Mouse (Mus musculus): ENCODE data around the gene Mvb12a. TPM values are rescaled to one million over a fixed set of nuclear protein-coding genes. Genes with fewer than 3 reads are reported as not detected.

The Mvb12a gene
- polyA plus RNA-seq, 1 experiment from 2014 or later, result 55.3 TPM

DNA sequence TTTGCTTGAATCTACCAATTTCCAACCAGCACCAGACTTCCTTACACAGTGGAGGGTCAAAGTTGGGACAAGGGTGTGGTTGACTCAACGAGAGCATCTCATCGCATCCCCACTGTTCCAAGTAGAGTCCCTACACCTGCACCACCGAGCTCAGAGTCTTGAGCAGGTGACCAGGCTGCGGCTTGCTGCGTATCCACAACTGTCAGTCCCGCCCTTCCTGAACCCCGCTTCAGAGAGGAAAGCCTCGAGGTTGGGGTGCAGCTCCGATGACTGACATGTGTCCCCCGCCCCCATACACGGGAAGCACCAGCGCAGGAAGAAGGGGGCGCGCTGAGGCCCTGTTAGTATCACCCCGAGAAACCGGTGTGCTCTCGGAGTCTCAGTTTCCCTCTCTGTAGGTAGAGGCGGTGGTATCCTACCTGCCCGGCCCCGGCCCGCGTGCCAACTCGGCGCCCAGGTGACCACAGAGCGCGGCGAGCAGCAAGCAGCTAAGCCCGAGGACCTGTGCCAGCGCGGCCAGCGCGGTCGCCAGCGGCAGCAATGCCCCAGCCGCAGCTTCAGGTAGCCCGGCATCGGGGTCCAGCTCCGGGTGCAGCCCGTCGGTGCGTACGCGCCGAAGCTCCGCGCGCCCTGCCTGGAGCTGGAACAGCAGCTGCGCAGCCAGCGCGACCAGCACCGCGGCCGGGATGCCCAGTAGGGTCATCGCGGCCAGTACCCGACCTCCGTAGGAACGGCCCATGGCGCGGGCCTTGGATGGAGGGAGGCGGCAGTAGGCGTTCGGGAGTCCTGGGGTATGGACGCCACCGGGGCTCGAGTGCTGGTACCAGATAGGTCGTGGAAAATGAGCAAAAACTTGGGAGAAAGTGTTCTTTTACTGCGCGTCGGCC lies 15.6 kb downstream of the Mvb12a start, which contains the start of gene Tmem221:
TSS of gene Tmem221 (minus strand) at position 801 of the 887 bp plus-strand sequence.
- Histone ChIP-seq H3K4me1 (replicated peaks) (peaks cover 18% of the 10 kb centered on the region), H3K36me3 (no peaks in the 10 kb centered on the region), H3K27me3 (peaks cover 96% of the 10 kb centered on the region), H3K4me3 (peak within 1 kb of the TSS; percentile 25), H3K27ac (no peak within 1 kb of the TSS), H3K9me3 (no peaks in the 10 kb centered on the region), H3K9ac (peak within 1 kb of the TSS; percentile 39; the same call in 1 of the 2 replicates), H3K4me2 (peak within 1 kb of the TSS; percentile 45)
- ATAC-seq (ENCODE audit: low FRiP score), result no peak
- WGBS, result 4% methylated on average over 70 of the region's 70 CpGs

DNA sequence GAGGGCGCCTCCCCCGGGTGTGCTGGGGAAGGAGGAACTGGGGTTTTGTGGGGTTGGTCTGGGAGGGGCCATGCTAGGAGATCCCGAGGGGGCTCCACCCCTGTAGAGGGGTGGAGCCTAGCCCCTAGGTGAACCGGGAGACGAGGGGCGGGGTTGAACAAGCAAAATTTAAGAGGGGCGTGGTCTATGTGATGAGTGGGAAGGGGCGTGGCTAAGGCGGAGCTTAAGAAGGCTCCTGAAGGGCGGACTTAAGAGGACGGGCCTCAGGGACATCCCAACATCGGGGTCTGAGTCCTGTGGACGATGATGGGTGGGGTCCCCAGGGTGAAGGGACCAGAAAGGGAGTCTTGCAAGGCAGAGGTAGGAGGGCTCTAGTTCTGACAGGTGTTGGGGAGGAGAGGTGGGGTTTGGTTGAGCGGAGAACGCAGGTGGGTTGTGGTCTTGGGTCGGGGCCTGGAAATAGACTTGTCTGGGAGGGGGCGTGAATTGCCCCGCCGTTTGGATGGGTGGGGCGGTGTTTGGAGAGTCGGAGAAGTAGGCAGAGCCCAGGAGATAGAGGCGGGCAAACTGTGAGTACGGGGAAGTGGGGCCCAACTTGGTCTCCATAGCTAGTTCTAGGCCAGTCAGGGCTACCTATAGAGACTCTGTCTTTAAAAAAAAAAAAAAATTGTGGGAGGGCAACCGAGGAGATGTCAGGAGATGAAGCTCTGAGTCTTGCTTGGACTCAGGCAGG lies 16.4 kb downstream of the Mvb12a start:
- H3K4me1 ChIP-seq (replicated peaks), result peaks cover 18% of the 10 kb centered on the region
- WGBS, result 2% methylated on average over 24 of the region's 24 CpGs
- H3K9ac ChIP-seq, result 0 out of 2 replicates have a peak overlapping the region, but pooled peaks have one; percentile 39
- 0 out of 2 replicates have a peak, but pooled peaks cover 2% of the 10 kb centered on the region for H3K9me3 ChIP-seq
- H3K27me3 ChIP-seq, result peaks cover 99% of the 10 kb centered on the region
- H3K36me3 ChIP-seq, result no peaks in the 10 kb centered on the region
- no peak overlapping the region for H3K27ac ChIP-seq
- ATAC-seq (ENCODE audit: low FRiP score), result no peak
- H3K4me2 ChIP-seq, result peak overlapping the region; percentile 45
- H3K4me3 ChIP-seq, result peak overlapping the region; percentile 25

DNA sequence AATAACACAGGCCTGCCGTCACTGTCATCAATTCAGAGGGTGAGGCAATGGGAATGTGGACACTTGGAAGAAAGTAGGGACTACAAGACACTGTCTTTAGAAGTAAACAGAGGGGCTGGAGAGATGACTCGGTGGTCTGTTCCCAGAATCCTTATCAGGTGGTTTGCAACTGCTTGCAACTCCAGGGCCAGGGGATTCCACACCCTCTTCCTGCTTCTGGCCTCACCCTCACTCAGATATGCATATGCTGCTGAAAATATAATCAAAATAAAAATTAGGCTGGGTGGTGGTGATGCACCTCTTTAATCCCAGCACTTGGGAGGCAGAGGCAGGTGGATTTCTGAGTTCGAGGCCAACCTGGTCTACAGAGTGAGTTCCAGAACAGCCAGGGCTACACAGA lies 17.3 kb downstream of the Mvb12a start:
- no peaks in the 10 kb centered on the region for H3K36me3 ChIP-seq
- no peak overlapping the region for H3K4me2 ChIP-seq
- H3K4me3 ChIP-seq, result no peak overlapping the region
- no peak overlapping the region for H3K9ac ChIP-seq
- 89% methylated on average over 3 of the region's 3 CpGs for WGBS
- H3K9me3 ChIP-seq, result 0 out of 2 replicates have a peak, but pooled peaks cover 4% of the 10 kb centered on the region
- H3K4me1 ChIP-seq (replicated peaks), result peaks cover 18% of the 10 kb centered on the region
- H3K27me3 ChIP-seq, result peaks cover 97% of the 10 kb centered on the region
- no peak overlapping the region for H3K27ac ChIP-seq
- ATAC-seq (ENCODE audit: low FRiP score), result no peak

DNA sequence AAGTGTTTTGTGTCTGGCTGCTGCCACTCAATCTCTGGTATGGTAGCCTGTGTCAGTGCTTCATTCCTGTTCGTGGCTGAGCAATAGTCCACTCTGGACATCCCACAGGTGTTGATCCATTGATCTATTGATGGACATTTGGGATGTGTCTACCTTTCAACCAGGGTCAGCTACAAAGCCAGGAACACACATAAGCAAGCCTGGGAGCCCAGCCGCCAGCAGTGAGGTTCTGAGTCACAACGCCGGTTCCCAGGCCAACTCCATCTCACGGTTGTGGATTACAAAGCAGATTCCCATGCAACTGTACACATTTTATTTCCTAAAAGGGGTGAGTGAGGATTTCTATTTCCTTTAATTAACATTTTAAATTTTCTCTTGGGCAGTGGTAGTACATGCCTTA lies 18.0 kb downstream of the Mvb12a start:
- Histone ChIP-seq H3K27ac (no peak overlapping the region), H3K36me3 (no peaks in the 10 kb centered on the region), H3K9me3 (0 out of 2 replicates have a peak, but pooled peaks cover 4% of the 10 kb centered on the region), H3K27me3 (peaks cover 95% of the 10 kb centered on the region), H3K4me1 (replicated peaks) (peaks cover 18% of the 10 kb centered on the region), H3K4me2 (no peak overlapping the region), H3K4me3 (no peak overlapping the region), H3K9ac (no peak overlapping the region)
- no peak for ATAC-seq (ENCODE audit: low FRiP score)
- WGBS, result 86% methylated on average over 5 of the region's 5 CpGs

DNA sequence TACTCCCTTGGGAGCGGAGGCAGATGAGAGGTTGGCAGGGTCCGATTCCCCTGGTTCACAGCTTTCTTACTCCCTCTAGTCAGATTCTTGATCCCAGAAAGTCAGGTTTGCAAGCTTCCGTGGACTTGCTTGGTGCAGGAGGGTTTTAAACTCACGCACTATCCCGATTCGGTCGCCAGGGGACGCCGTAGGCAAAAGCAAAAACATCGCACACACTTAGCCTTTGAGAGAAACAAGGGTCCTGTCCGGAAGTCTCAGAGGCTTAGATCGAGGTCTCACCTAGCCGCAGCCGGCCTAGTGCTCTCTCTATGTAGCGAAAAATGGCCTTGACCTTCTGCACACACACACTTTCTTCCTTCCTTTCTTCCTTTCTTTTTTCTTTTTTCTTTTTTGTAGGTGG lies 18.7 kb downstream of the Mvb12a start:
- H3K9me3 ChIP-seq, result 0 out of 2 replicates have a peak, but pooled peaks cover 4% of the 10 kb centered on the region
- WGBS, result 2% methylated on average over 15 of the region's 15 CpGs
- 0 out of 2 replicates have a peak, but pooled peaks have one; percentile 28 for ATAC-seq (ENCODE audit: low FRiP score)

DNA sequence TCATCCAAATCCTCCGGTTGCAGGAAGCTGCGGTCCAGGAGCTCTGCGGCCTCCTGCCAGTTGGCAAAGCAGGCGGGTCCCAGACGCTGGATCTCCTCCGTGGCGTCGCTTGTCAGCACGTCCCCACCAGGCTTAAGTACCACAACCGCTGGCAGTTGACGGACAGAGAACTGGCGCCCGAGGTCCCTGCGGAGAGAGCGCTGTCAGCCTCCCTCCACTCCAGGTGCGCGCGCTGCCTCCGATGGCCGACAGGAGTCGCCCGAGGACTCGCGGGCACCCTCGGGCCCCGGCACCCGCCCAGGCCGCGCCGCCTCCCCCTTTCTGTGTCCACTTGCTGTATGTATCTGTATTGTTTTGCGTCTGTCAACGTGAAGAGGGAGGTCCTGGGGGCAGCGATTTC lies 20.0 kb downstream of the Mvb12a start:
- peak overlapping the region; percentile 29 for H3K4me3 ChIP-seq
- peaks cover 89% of the 10 kb centered on the region for H3K27me3 ChIP-seq
- H3K9ac ChIP-seq, result peak overlapping the region; percentile 35; the same call in 1 of the 2 replicates
- no peak overlapping the region for H3K27ac ChIP-seq
- ATAC-seq (ENCODE audit: low FRiP score), result peak; percentile 33; the same call in 1 of the 2 replicates
- peaks cover 18% of the 10 kb centered on the region for H3K4me1 ChIP-seq (replicated peaks)
- 0 out of 2 replicates have a peak, but pooled peaks cover 4% of the 10 kb centered on the region for H3K9me3 ChIP-seq
- H3K36me3 ChIP-seq, result no peaks in the 10 kb centered on the region
- H3K4me2 ChIP-seq, result peak overlapping the region; percentile 49
- WGBS, result 1% methylated on average over 33 of the region's 33 CpGs

More for the DNA sequence above, 18.7 kb downstream of the Mvb12a start:
- H3K4me2 ChIP-seq, result no peak overlapping the region
- H3K9ac ChIP-seq, result no peak overlapping the region
- H3K36me3 ChIP-seq, result no peaks in the 10 kb centered on the region
- no peak overlapping the region for H3K4me3 ChIP-seq
- H3K27ac ChIP-seq, result no peak overlapping the region
- H3K4me1 ChIP-seq (replicated peaks), result peaks cover 18% of the 10 kb centered on the region
- H3K27me3 ChIP-seq, result peaks cover 94% of the 10 kb centered on the region

DNA sequence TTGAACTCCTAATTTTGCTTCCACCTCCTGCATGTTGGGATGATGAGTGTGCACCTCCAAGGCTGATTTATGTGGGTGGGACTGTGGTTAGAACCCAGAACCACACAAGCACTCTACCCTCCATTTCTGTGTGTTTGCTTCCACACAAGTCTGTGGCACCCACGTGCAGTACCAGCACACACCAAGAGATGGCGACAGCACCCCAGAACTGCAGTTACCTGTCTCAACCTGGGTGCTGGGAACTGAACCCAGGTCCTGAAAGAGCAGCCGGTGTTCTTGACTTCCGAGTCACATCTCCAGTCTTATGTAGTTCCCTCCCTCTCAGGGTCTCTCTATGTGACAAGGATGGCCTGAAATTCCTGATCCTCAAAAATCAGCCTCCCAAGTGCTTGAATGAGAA lies 21.3 kb downstream of the Mvb12a start:
- 92% methylated on average over 4 of the region's 4 CpGs for WGBS
- no peak for ATAC-seq (ENCODE audit: low FRiP score)
- 0 out of 2 replicates have a peak, but pooled peaks cover 4% of the 10 kb centered on the region for H3K9me3 ChIP-seq
- H3K4me2 ChIP-seq, result no peak overlapping the region
- H3K4me3 ChIP-seq, result no peak overlapping the region
- peaks cover 89% of the 10 kb centered on the region for H3K27me3 ChIP-seq
- H3K36me3 ChIP-seq, result no peaks in the 10 kb centered on the region
- H3K9ac ChIP-seq, result no peak overlapping the region
- H3K27ac ChIP-seq, result no peak overlapping the region
- peaks cover 16% of the 10 kb centered on the region for H3K4me1 ChIP-seq (replicated peaks)

DNA sequence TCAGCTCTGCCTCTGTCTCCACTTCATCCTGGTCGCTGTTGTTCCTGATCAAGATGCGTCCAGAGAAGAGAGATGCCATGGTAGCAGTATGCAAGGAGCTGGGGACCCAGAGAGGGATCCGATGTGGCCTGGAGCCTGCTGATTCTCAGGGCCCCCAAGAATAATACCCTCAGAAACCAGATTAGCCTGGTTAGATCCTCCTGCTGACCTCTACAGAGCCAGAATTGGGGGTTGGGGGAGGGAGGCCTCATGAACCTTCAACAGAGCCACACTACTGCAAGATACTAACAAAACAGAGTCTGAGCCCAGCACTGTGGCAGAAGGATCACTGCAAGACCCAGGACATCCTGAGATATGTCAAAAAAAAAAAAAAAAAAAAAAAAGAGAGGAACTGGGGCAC lies 23.8 kb downstream of the Mvb12a start, which contains the start of gene Nxnl1:
TSS of gene Nxnl1 (minus strand) at position 101 of the 400 bp plus-strand sequence.
- no peak within 1 kb of the TSS for H3K27ac ChIP-seq
- no peak for ATAC-seq (ENCODE audit: low FRiP score)
- no peak within 1 kb of the TSS for H3K4me3 ChIP-seq
- peaks cover 27% of the 10 kb centered on the region for H3K4me1 ChIP-seq (replicated peaks)
- H3K27me3 ChIP-seq, result peaks cover 64% of the 10 kb centered on the region
- 59% methylated on average over 3 of the region's 3 CpGs for WGBS
- H3K9me3 ChIP-seq, result 0 out of 2 replicates have a peak, but pooled peaks cover 4% of the 10 kb centered on the region
- no peak within 1 kb of the TSS for H3K9ac ChIP-seq
- no peak within 1 kb of the TSS for H3K4me2 ChIP-seq
- no peaks in the 10 kb centered on the region for H3K36me3 ChIP-seq

DNA sequence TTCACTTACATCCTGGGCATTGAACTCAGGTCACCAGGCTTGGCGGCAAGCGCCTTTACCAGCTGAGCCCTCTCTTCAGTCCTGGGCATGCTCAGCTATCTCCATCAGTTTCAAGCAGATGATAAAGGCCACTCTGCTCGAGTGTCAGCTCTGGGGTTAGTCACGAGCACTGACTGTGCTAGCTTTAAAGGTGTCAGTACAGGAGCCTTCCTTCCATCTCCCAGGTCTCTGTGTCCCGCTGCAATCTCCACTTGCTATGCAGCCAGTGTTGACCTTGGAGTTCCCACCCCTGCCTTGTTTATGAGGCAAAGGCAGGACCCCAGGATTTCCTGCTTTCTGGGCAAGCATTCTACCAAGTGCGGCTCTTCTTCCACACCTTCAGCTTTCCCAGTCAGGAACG lies 24.9 kb downstream of the Mvb12a start:
- no peak for ATAC-seq (ENCODE audit: low FRiP score)
- no peak overlapping the region for H3K9ac ChIP-seq
- peaks cover 34% of the 10 kb centered on the region for H3K4me1 ChIP-seq (replicated peaks)
- H3K4me2 ChIP-seq, result no peak overlapping the region
- no peaks in the 10 kb centered on the region for H3K36me3 ChIP-seq
- no peak overlapping the region for H3K4me3 ChIP-seq
- H3K27ac ChIP-seq, result no peak overlapping the region
- H3K27me3 ChIP-seq, result peaks cover 53% of the 10 kb centered on the region
- H3K9me3 ChIP-seq, result 0 out of 2 replicates have a peak, but pooled peaks cover 4% of the 10 kb centered on the region
- WGBS, result 78% methylated on average over 7 of the region's 7 CpGs

DNA sequence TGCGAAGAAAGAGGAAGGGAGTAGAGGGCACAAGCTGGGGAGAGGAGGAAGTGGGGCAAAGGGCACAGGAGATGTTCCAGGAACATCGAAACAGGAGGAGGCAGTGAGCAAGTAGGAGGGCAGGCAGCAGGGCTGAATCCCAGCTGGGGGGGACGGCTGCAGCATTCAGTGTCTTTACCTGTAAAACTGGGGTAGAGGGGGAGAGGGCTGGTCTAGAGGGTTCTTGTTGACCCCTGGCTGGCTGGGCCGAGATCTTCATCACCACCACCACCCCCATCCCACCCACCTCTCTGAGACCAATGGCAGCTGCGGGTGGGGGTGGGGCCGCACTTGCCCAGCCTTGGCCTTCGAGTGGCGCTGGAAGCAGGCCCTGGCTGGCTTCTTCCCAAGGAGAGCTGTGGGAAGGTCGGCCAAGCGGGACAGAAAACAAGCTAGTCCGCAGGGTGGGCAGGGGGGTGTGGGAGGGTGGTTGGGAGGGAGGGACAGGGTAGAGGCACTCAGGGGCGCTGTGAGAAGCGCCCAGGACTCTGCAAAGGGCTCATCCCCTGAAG lies 25.7 kb downstream of the Mvb12a start, which contains the start of gene Slc27a1:
TSS of gene Slc27a1 (plus strand) at position 496 of the 551 bp plus-strand sequence.
- Histone ChIP-seq H3K27ac (peak within 1 kb of the TSS; percentile 83), H3K4me3 (peak within 1 kb of the TSS; percentile 56), H3K9me3 (0 out of 2 replicates have a peak, but pooled peaks cover 4% of the 10 kb centered on the region), H3K4me1 (replicated peaks) (peaks cover 36% of the 10 kb centered on the region), H3K36me3 (no peaks in the 10 kb centered on the region; the same call in 1 of the 2 replicates), H3K27me3 (peaks cover 44% of the 10 kb centered on the region), H3K4me2 (peak within 1 kb of the TSS; percentile 81), H3K9ac (peak within 1 kb of the TSS; percentile 82)
- ATAC-seq (ENCODE audit: low FRiP score), result 0 out of 2 replicates have a peak, but pooled peaks have one; percentile 2
- 11% methylated on average over 13 of the region's 13 CpGs for WGBS

DNA sequence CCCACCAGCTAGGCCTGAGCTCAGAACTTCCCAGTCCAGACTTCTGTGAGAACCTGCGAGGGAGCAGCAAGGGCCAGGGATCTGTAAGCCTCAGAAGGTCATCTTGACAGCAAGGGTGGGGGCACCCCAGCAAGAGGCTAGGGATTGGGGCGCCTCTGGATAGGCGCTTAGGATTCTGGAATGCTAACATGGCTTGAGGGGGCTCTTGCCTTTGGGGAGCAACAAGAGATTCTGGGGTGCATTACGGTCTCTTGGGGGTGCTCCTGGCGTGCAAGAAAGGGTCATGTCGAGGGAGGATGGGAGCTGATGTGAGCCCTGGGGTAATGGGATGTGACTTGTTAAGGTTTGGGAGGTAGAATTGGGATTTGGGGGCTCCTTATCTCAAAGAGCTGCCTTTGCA lies 26.2 kb downstream of the Mvb12a start:
- Histone ChIP-seq H3K27ac (peak overlapping the region; percentile 83), H3K9me3 (0 out of 2 replicates have a peak, but pooled peaks cover 4% of the 10 kb centered on the region), H3K36me3 (no peaks in the 10 kb centered on the region; the same call in 1 of the 2 replicates), H3K4me1 (replicated peaks) (peaks cover 36% of the 10 kb centered on the region), H3K4me2 (peak overlapping the region; percentile 81), H3K4me3 (peak overlapping the region; percentile 56), H3K27me3 (peaks cover 40% of the 10 kb centered on the region), H3K9ac (peak overlapping the region; percentile 82)
- ATAC-seq (ENCODE audit: low FRiP score), result 0 out of 2 replicates have a peak, but pooled peaks have one; percentile 0
- 19% methylated on average over 6 of the region's 6 CpGs for WGBS
